Mouse (Mus musculus): ENCODE data around the gene Pcsk6.

Gene Pcsk6

GRCm38 (mm10) chr7:66048446-66049230 is 187.1 kb downstream of the Pcsk6 start:
- no peak for DNase-seq (ENCODE audit: low spot score in 2 of 2)

- no peak for DNase-seq (ENCODE audit: low spot score in 2 of 2)
Measured at GRCm38 (mm10) chr7:66053946-66054483, 192.5 kb downstream of the Pcsk6 start.

GRCm38 (mm10) chr7:66055356-66055755 is 193.8 kb downstream of the Pcsk6 start:
- DNase-seq (ENCODE audit: low spot score in 2 of 2) = peak in 1 of 2 experiments; percentile 14

GRCm38 (mm10) chr7:66058703-66059102 is 197.2 kb downstream of the Pcsk6 start, which contains the start of gene Snrpa1:
Snrpa1 (plus strand) TSS chr7:66059003.
- no peak for DNase-seq (ENCODE audit: low spot score in 2 of 2)

- peak; percentile 78 to 84 for DNase-seq (ENCODE audit: low spot score in 2 of 2)
Measured at GRCm38 (mm10) chr7:66060066-66060956, 198.8 kb downstream of the Pcsk6 start.

- no peak for DNase-seq (ENCODE audit: low spot score in 2 of 2)
Measured at GRCm38 (mm10) chr7:66061057-66061456, 199.5 kb downstream of the Pcsk6 start.

- no peak for DNase-seq (ENCODE audit: low spot score in 2 of 2)
Measured at GRCm38 (mm10) chr7:66076411-66076810, 214.9 kb downstream of the Pcsk6 start.

GRCm38 (mm10) chr7:66079364-66080230 is 218.1 kb downstream of the Pcsk6 start, which contains the start of gene Selenos:
Selenos (plus strand) TSS chr7:66079649.
- DNase-seq (ENCODE audit: low spot score in 2 of 2) = peak; percentile 92 to 93

GRCm38 (mm10) chr7:66080231-66080613 is 218.7 kb downstream of the Pcsk6 start:
- DNase-seq (ENCODE audit: low spot score in 2 of 2) = no peak

- no peak for DNase-seq (ENCODE audit: low spot score in 2 of 2)
Measured at GRCm38 (mm10) chr7:66083757-66084156, 222.2 kb downstream of the Pcsk6 start.

- DNase-seq (ENCODE audit: low spot score in 2 of 2) = no peak
Measured at GRCm38 (mm10) chr7:66084546-66084945, 223.0 kb downstream of the Pcsk6 start.

- no peak for DNase-seq (ENCODE audit: low spot score in 2 of 2)
Measured at GRCm38 (mm10) chr7:66087652-66088051, 226.1 kb downstream of the Pcsk6 start.

- DNase-seq (ENCODE audit: low spot score in 2 of 2) = no peak
Measured at GRCm38 (mm10) chr7:66088077-66088476, 226.5 kb downstream of the Pcsk6 start.

GRCm38 (mm10) chr7:66090676-66091190 is 229.2 kb downstream of the Pcsk6 start:
- DNase-seq (ENCODE audit: low spot score in 2 of 2) = no peak

- DNase-seq (ENCODE audit: low spot score in 2 of 2) = no peak
Measured at GRCm38 (mm10) chr7:66091553-66091952, 230.0 kb downstream of the Pcsk6 start.

- no peak for DNase-seq (ENCODE audit: low spot score in 2 of 2)
Measured at GRCm38 (mm10) chr7:66092656-66093055, 231.1 kb downstream of the Pcsk6 start.

- DNase-seq (ENCODE audit: low spot score in 2 of 2) = no peak
Measured at GRCm38 (mm10) chr7:66094141-66094540, 232.6 kb downstream of the Pcsk6 start.

- DNase-seq (ENCODE audit: low spot score in 2 of 2) = no peak
Measured at GRCm38 (mm10) chr7:66098803-66099202, 237.3 kb downstream of the Pcsk6 start.
